Mouse (Mus musculus): ENCODE data around the gene Ccdc96. TPM values are rescaled to one million over a fixed set of nuclear protein-coding genes. Genes with fewer than 3 reads are reported as not detected.

The Ccdc96 gene
- polyA plus RNA-seq (2014; fragmentation: Nextera tagmentation; extraction: Ambion mirVana), result 0.25 and 0.44 TPM in 2 replicates

DNA sequence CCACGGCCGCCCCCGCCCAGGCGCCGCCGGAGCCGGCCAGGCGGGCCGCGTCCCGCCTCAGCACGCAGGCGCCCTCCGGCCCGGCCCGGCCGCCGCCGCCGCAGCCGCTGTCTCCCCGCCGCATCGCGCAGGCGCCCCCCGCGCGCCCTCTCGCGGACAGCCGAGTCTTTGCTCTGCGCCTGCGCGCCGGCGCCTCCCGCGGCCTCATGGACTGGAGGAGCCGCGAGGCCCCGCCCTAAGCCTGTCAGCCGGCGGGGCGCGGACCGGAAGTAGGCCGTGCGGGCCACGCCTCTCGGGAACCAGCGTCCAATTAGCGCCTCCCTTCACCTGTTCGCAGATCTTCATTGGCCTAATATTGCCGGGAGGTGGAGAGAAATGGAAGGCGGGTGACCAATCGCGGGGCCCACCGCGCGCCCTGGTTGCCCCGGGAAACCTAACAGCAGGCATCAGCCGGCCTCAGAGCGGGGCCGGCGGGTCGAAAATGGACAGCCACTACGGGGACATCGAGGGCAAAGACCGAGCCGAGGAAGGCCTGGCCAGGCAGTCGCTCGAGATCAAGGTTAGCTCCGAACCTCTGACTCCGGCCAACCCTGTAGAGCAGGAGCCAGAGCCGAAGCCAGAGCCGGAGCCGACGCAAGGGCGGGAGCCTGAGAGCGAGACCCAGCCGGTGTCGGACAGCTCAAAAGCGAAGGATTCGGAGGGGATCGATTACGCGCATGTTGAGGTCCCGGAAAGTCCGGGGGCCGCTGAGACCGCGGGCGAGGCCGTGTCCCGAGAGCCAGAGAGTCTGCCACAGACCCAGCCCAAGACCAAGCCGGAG lies at the start of gene Ccdc96, which contains the start of gene Tada2b:
Gene Ccdc96, plus strand, starts transcription at position 418 of the 820 bp plus-strand sequence.
Gene Tada2b, minus strand, starts transcription at position 115 of the 820 bp plus-strand sequence.
- Histone ChIP-seq H3K4me1 (ENCODE audit: control insufficient read depth, insufficient read depth, low read length) (peaks cover 29% of the 10 kb centered on the region), H3K27me3 (ENCODE audit: control insufficient read depth, insufficient read depth, low read length) (peaks cover 10% of the 10 kb centered on the region), H3K36me3 (ENCODE audit: control insufficient read depth, insufficient read depth, low read length) (no peaks in the 10 kb centered on the region; the same call in 1 of the 2 replicates), H3K4me2 (peak within 1 kb of the TSS; percentile 99), H3K4me3 (ENCODE audit: low read depth, low read length) (peak within 1 kb of the TSS; percentile 99), H3K27ac (ENCODE audit: low read depth, low read length) (peak within 1 kb of the TSS; percentile 46; the same call in 1 of the 2 replicates), H3K9ac (ENCODE audit: low read depth, low read length) (peak within 1 kb of the TSS; percentile 94), H3K9me3 (replicated peaks; ENCODE audit: control insufficient read depth, low read length) (no peaks in the 10 kb centered on the region)
- 1% methylated on average over 84 of the region's 97 CpGs for WGBS (ENCODE audit: insufficient replicate concordance)
- peak; percentile 97 for ATAC-seq (replicated peaks; ENCODE audit: insufficient number of reproducible peaks, low FRiP score, low TSS enrichment)

GRCm38 (mm10) chr5:36436858-36437257 lies 47.5 kb upstream of the Ccdc96 start:
- Histone ChIP-seq H3K27ac (ENCODE audit: low read depth, low read length) (no peak overlapping the region), H3K27me3 (ENCODE audit: control insufficient read depth, insufficient read depth, low read length) (no peaks in the 10 kb centered on the region), H3K4me2 (no peak overlapping the region), H3K9me3 (replicated peaks; ENCODE audit: control insufficient read depth, low read length) (no peaks in the 10 kb centered on the region), H3K4me1 (ENCODE audit: control insufficient read depth, insufficient read depth, low read length) (no peaks in the 10 kb centered on the region), H3K4me3 (ENCODE audit: low read depth, low read length) (no peak overlapping the region), H3K9ac (ENCODE audit: low read depth, low read length) (no peak overlapping the region), H3K36me3 (ENCODE audit: control insufficient read depth, insufficient read depth, low read length) (no peaks in the 10 kb centered on the region)
- 60% methylated on average over 4 of the region's 4 CpGs for WGBS (ENCODE audit: insufficient replicate concordance)
- no peak for ATAC-seq (replicated peaks; ENCODE audit: insufficient number of reproducible peaks, low FRiP score, low TSS enrichment)

- no peak for ATAC-seq (replicated peaks; ENCODE audit: insufficient number of reproducible peaks, low FRiP score, low TSS enrichment)
- H3K27ac ChIP-seq (ENCODE audit: low read depth, low read length), result no peak overlapping the region
- no peak overlapping the region for H3K4me2 ChIP-seq
- no peaks in the 10 kb centered on the region for H3K36me3 ChIP-seq (ENCODE audit: control insufficient read depth, insufficient read depth, low read length)
- H3K4me1 ChIP-seq (ENCODE audit: control insufficient read depth, insufficient read depth, low read length), result no peaks in the 10 kb centered on the region
- H3K9ac ChIP-seq (ENCODE audit: low read depth, low read length), result no peak overlapping the region
- no peak overlapping the region for H3K4me3 ChIP-seq (ENCODE audit: low read depth, low read length)
- peaks cover 23% of the 10 kb centered on the region for H3K27me3 ChIP-seq (ENCODE audit: control insufficient read depth, insufficient read depth, low read length)
- H3K9me3 ChIP-seq (replicated peaks; ENCODE audit: control insufficient read depth, low read length), result no peaks in the 10 kb centered on the region
- WGBS (ENCODE audit: insufficient replicate concordance), result 68% methylated on average over 3 of the region's 3 CpGs
Observed at GRCm38 (mm10) chr5:36440741-36441140, 43.6 kb upstream of the Ccdc96 start.

GRCm38 (mm10) chr5:36444611-36445010 lies 39.8 kb upstream of the Ccdc96 start:
- peaks cover 3% of the 10 kb centered on the region for H3K4me1 ChIP-seq (ENCODE audit: control insufficient read depth, insufficient read depth, low read length)
- no peak for ATAC-seq (replicated peaks; ENCODE audit: insufficient number of reproducible peaks, low FRiP score, low TSS enrichment)
- no peaks in the 10 kb centered on the region for H3K9me3 ChIP-seq (replicated peaks; ENCODE audit: control insufficient read depth, low read length)
- no peak overlapping the region for H3K4me3 ChIP-seq (ENCODE audit: low read depth, low read length)
- no peak overlapping the region for H3K27ac ChIP-seq (ENCODE audit: low read depth, low read length)
- peaks cover 28% of the 10 kb centered on the region for H3K27me3 ChIP-seq (ENCODE audit: control insufficient read depth, insufficient read depth, low read length)
- no peaks in the 10 kb centered on the region for H3K36me3 ChIP-seq (ENCODE audit: control insufficient read depth, insufficient read depth, low read length)
- no peak overlapping the region for H3K4me2 ChIP-seq
- WGBS (ENCODE audit: insufficient replicate concordance), result 41% methylated on average over 4 of the region's 4 CpGs
- no peak overlapping the region for H3K9ac ChIP-seq (ENCODE audit: low read depth, low read length)

GRCm38 (mm10) chr5:36445028-36445427 lies 39.4 kb upstream of the Ccdc96 start:
- peaks cover 7% of the 10 kb centered on the region for H3K4me1 ChIP-seq (ENCODE audit: control insufficient read depth, insufficient read depth, low read length)
- H3K9ac ChIP-seq (ENCODE audit: low read depth, low read length), result no peak overlapping the region
- no peak overlapping the region for H3K4me3 ChIP-seq (ENCODE audit: low read depth, low read length)
- H3K36me3 ChIP-seq (ENCODE audit: control insufficient read depth, insufficient read depth, low read length), result no peaks in the 10 kb centered on the region
- 21% methylated on average over 8 of the region's 8 CpGs for WGBS (ENCODE audit: insufficient replicate concordance)
- H3K27ac ChIP-seq (ENCODE audit: low read depth, low read length), result no peak overlapping the region
- ATAC-seq (replicated peaks; ENCODE audit: insufficient number of reproducible peaks, low FRiP score, low TSS enrichment), result no peak
- no peaks in the 10 kb centered on the region for H3K9me3 ChIP-seq (replicated peaks; ENCODE audit: control insufficient read depth, low read length)
- H3K4me2 ChIP-seq, result no peak overlapping the region
- peaks cover 28% of the 10 kb centered on the region for H3K27me3 ChIP-seq (ENCODE audit: control insufficient read depth, insufficient read depth, low read length)

- Histone ChIP-seq H3K27me3 (ENCODE audit: control insufficient read depth, insufficient read depth, low read length) (peaks cover 28% of the 10 kb centered on the region), H3K9me3 (replicated peaks; ENCODE audit: control insufficient read depth, low read length) (no peaks in the 10 kb centered on the region), H3K36me3 (ENCODE audit: control insufficient read depth, insufficient read depth, low read length) (no peaks in the 10 kb centered on the region), H3K9ac (ENCODE audit: low read depth, low read length) (no peak overlapping the region), H3K27ac (ENCODE audit: low read depth, low read length) (no peak overlapping the region), H3K4me2 (no peak overlapping the region), H3K4me1 (ENCODE audit: control insufficient read depth, insufficient read depth, low read length) (peaks cover 9% of the 10 kb centered on the region), H3K4me3 (ENCODE audit: low read depth, low read length) (no peak overlapping the region)
- no peak for ATAC-seq (replicated peaks; ENCODE audit: insufficient number of reproducible peaks, low FRiP score, low TSS enrichment)
- 30% methylated on average over 9 of the region's 9 CpGs for WGBS (ENCODE audit: insufficient replicate concordance)
Observed at GRCm38 (mm10) chr5:36446166-36446890, 38.1 kb upstream of the Ccdc96 start.

DNA sequence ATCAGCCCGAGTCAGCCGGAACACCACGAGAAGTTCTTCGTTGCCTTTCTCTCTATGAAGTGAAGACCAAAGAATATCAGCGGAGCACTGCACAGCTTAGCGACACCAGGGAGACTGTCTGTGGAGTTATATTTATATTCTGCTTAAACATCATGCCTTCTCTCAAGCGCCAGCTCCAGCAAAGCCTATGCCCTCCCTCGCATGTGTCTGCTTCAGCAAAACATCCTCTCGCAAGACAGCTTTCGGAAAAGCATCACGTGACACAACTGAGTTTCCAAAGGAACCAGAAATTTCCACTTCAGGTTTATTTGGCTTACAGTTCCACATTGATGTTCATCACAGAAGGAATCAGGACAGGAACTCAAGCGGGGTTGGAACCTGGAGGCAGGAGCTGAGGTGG lies 36.5 kb upstream of the Ccdc96 start:
- H3K27ac ChIP-seq (ENCODE audit: low read depth, low read length), result no peak overlapping the region
- H3K4me2 ChIP-seq, result no peak overlapping the region
- no peak overlapping the region for H3K4me3 ChIP-seq (ENCODE audit: low read depth, low read length)
- no peak overlapping the region for H3K9ac ChIP-seq (ENCODE audit: low read depth, low read length)
- H3K9me3 ChIP-seq (replicated peaks; ENCODE audit: control insufficient read depth, low read length), result no peaks in the 10 kb centered on the region
- WGBS (ENCODE audit: insufficient replicate concordance), result 90% methylated on average over 12 of the region's 12 CpGs
- H3K36me3 ChIP-seq (ENCODE audit: control insufficient read depth, insufficient read depth, low read length), result no peaks in the 10 kb centered on the region
- peaks cover 28% of the 10 kb centered on the region for H3K27me3 ChIP-seq (ENCODE audit: control insufficient read depth, insufficient read depth, low read length)
- H3K4me1 ChIP-seq (ENCODE audit: control insufficient read depth, insufficient read depth, low read length), result peaks cover 9% of the 10 kb centered on the region
- ATAC-seq (replicated peaks; ENCODE audit: insufficient number of reproducible peaks, low FRiP score, low TSS enrichment), result no peak

DNA sequence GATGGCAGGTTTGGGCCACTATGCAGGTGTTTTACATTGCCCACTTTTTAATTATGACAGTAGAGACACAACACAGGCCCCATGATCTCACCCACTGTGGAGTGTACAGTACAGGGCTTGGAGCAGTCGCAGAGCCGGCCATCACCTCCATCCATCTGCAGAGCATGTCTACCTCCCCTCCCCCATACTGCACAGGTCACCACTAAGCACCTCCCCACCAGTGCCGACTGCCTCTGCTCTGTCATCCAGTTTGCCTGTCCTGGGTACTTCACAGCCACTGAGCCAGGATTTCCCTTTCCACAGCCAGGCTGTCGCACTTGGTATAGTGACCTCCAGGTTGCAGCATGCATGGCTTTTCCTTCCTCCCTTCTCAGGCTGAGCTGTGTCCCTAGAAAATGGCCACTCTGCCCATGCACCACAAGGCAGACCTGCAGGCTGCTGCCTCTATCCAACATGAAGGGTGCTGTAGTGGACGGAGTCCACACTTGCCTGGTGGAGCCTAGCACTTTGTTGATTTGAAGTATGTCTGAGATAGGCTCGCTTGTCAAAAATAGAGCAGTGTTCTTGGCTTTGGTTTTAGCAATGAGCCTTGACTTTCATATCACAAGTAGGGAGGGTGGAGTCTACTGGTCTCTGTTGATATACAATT lies 34.6 kb upstream of the Ccdc96 start:
- peak; percentile 59 for ATAC-seq (replicated peaks; ENCODE audit: insufficient number of reproducible peaks, low FRiP score, low TSS enrichment)
- H3K4me2 ChIP-seq, result 0 out of 2 replicates have a peak overlapping the region, but pooled peaks have one; percentile 4
- no peak overlapping the region for H3K27ac ChIP-seq (ENCODE audit: low read depth, low read length)

More for the DNA sequence above, 34.6 kb upstream of the Ccdc96 start:
- H3K9ac ChIP-seq (ENCODE audit: low read depth, low read length), result no peak overlapping the region
- H3K9me3 ChIP-seq (replicated peaks; ENCODE audit: control insufficient read depth, low read length), result no peaks in the 10 kb centered on the region
- peaks cover 9% of the 10 kb centered on the region for H3K4me1 ChIP-seq (ENCODE audit: control insufficient read depth, insufficient read depth, low read length)
- peaks cover 14% of the 10 kb centered on the region for H3K27me3 ChIP-seq (ENCODE audit: control insufficient read depth, insufficient read depth, low read length)
- H3K4me3 ChIP-seq (ENCODE audit: low read depth, low read length), result no peak overlapping the region
- H3K36me3 ChIP-seq (ENCODE audit: control insufficient read depth, insufficient read depth, low read length), result no peaks in the 10 kb centered on the region
- WGBS (ENCODE audit: insufficient replicate concordance), result 41% methylated on average over 6 of the region's 6 CpGs
